Mouse (Mus musculus) MEL (cell line): ENCODE results near the gene Ripor3.

Experiments
- E2F4 ChIP-seq: IDR thresholded peaks from 2 replicates; pipeline ENCODE4 v1.6.1; 2011; ENCODE audit warnings: low read depth, low read length, improper control_type of control experiment, borderline replicate concordance
- MYC ChIP-seq: IDR thresholded peaks from 2 replicates; pipeline ENCODE4 v1.6.1; 2011; ENCODE audit warnings: low read depth, mild to moderate bottlenecking, low read length, improper control_type of control experiment, moderate library complexity

GRCm38 (mm10) chr2:168054142-168054541 is 43.7 kb upstream of the Ripor3 start:
- no peak for TF ChIP-seq MYC
- no peak for TF ChIP-seq E2F4
